Mouse (Mus musculus): ENCODE measurements at regions not wholly inside any gene's neighbourhood (a gene's known extent, or its start where the extent isn't known, plus 50 kb on each side); places are given as distances from the start of the nearest gene placed in this dataset.

Small RNA genes in the stretch of these regions (microRNA-seq; reads per million reads assigned to microRNA genes)
- 0 reads per million in 2 experiments for gene Gm23304
